12 mouse cellular contexts compared by ENCODE assay signal in the genomic region with DNA sequence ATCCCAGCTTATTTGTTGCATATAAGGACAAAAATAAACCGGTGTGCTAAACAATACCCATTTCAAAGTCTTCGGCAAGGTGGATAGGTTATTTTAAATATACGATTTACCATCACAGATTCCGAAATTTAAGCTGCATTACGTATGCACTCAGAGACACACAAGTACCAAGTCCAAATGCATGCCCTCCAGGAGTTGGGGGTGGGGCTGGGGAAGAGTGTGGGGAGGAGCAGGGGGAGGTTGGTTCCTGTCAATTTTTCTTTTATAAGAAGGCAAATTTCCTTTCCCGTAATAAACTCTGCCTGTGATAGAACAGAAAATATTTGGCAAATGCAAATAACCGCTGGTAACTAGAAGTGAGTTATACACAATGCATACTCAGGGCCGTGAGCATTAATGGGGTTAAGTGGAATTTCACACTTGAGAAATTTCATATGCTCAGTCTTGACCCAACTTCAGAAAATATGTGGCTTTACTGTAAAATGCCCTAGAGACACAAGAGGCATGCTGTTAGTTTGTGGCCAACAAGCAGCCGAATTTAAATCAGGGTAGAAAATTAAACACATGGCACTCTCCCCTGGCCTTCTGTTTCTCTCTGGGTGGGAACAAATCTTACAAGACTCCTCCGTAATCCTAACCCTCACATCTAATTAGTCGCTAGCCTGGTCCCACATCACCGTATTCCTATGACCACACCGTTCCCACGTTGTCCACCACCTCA.
DNase-seq lines count a peak whose midpoint lies in the region; ATAC-seq and TF ChIP-seq lines count a peak whose summit lies in the region.
"Had no signal": no experiment of that assay in that cellular context is flagged by ENCODE, and none has a peak within 500 bp of the region (broad histone marks: within the 10 kb centered on the region; RNA-seq: fewer than 3 reads in every experiment).

No protein-coding gene starts in this region.

- H3K4me1 ChIP-seq in hindbrain, postnatal 0 days (ENCODE audit: insufficient read depth, low read length): no peaks in the 10 kb centered on the region
- peaks cover 7% of the 10 kb centered on the region; the same call in 1 of the 2 replicates for H3K4me1 ChIP-seq in hindbrain, embryonic 13.5 days (replicated peaks)
- peaks cover 2% of the 10 kb centered on the region for H3K4me1 ChIP-seq in cerebellum, adult 2 months (ENCODE audit: control insufficient read depth, insufficient read depth, low read length)
- H3K4me1 ChIP-seq in forebrain, embryonic 13.5 days: no peaks in the 10 kb centered on the region

- WGBS in hindbrain, postnatal 0 days: 63% methylated on average over 14 of the region's 14 CpGs
- 73% methylated on average over 14 of the region's 14 CpGs for WGBS in hindbrain, embryonic 13.5 days
- 41% methylated on average over 14 of the region's 14 CpGs for WGBS in cerebellum, adult 2 months
- WGBS in forebrain, embryonic 13.5 days: 64% methylated on average over 14 of the region's 14 CpGs

- H3K4me2 ChIP-seq in hindbrain, postnatal 0 days (ENCODE audit: low read depth, low read length): no peak overlapping the region
- no peak overlapping the region for H3K4me2 ChIP-seq in hindbrain, embryonic 13.5 days
- no peak overlapping the region for H3K4me2 ChIP-seq in forebrain, embryonic 13.5 days

- no peaks in the 10 kb centered on the region for H3K9me3 ChIP-seq in hindbrain, postnatal 0 days (ENCODE audit: low read length)
- no peaks in the 10 kb centered on the region for H3K9me3 ChIP-seq in hindbrain, embryonic 13.5 days
- no peaks in the 10 kb centered on the region for H3K9me3 ChIP-seq in forebrain, embryonic 13.5 days (replicated peaks)

- ATAC-seq in hindbrain, postnatal 0 days: peak; percentile 49
- ATAC-seq in hindbrain, embryonic 13.5 days (ENCODE audit: low FRiP score): no peak
- peak; percentile 79 for ATAC-seq in forebrain, embryonic 13.5 days
- ATAC-seq: intestine, postnatal 0 days had no signal

- H3K27ac ChIP-seq in hindbrain, postnatal 0 days: no peak overlapping the region
- no peak overlapping the region for H3K27ac ChIP-seq in hindbrain, embryonic 13.5 days
- H3K27ac ChIP-seq in cerebellum, adult 2 months (ENCODE audit: insufficient read depth, low read length): no peak overlapping the region
- H3K27ac ChIP-seq in forebrain, embryonic 13.5 days: 0 out of 2 replicates have a peak overlapping the region, but pooled peaks have one; percentile 8

- TF ChIP-seq CTCF in hindbrain, postnatal 0 days (IDR thresholded peaks at IDR 0.05; ENCODE audit: low read depth): no peak
- TF ChIP-seq CTCF in cerebellum, adult 2 months (IDR thresholded peaks at IDR 0.05; ENCODE audit: borderline replicate concordance, insufficient read depth, low read depth, low read length): no peak

- no peaks in the 10 kb centered on the region for H3K36me3 ChIP-seq in hindbrain, postnatal 0 days (ENCODE audit: insufficient read depth, low read length)
- H3K36me3 ChIP-seq in hindbrain, embryonic 13.5 days: no peaks in the 10 kb centered on the region
- no peaks in the 10 kb centered on the region for H3K36me3 ChIP-seq in forebrain, embryonic 13.5 days (ENCODE audit: poor library complexity, severe bottlenecking)

- intact Hi-C loops in gastrocnemius, postnatal 14 days (cut with DNase I; ENCODE audit: low total_unique reads): no loop called here

- DNase-seq in hindbrain, postnatal 0 days (ENCODE audit: low spot score): peak; percentile 21
- peak; percentile 74 for DNase-seq in brain, adult 2 months (ENCODE audit: low read depth, low spot score)
- peak; percentile 30 to 69 for DNase-seq in cerebellum, adult 2 months
- DNase-seq in embryo, embryonic 10 days (ENCODE audit: low spot score): no peak
- no peak for DNase-seq in urinary bladder, postnatal 4 days (ENCODE audit: low spot score in 2 of 2)
- DNase-seq in gastrocnemius, postnatal 14 days: no peak
- DNase-seq: adrenal gland, adult 8-10 months; heart, adult 11 months; lung, postnatal 14 days had no signal

- H3K4me3 ChIP-seq in hindbrain, postnatal 0 days (ENCODE audit: low read length): no peak overlapping the region
- no peak overlapping the region for H3K4me3 ChIP-seq in hindbrain, embryonic 13.5 days
- no peak overlapping the region for H3K4me3 ChIP-seq in cerebellum, adult 2 months (replicated peaks; ENCODE audit: insufficient read depth, low read depth, low read length)
- H3K4me3 ChIP-seq in forebrain, embryonic 13.5 days: no peak overlapping the region

- TF ChIP-seq POLR2A in cerebellum, adult 2 months (IDR thresholded peaks at IDR 0.05; ENCODE audit: borderline replicate concordance, insufficient read depth, low read length): no peak

- H3K9ac ChIP-seq in hindbrain, postnatal 0 days (replicated peaks; ENCODE audit: low read length): no peak overlapping the region
- no peak overlapping the region for H3K9ac ChIP-seq in hindbrain, embryonic 13.5 days
- no peak overlapping the region for H3K9ac ChIP-seq in forebrain, embryonic 13.5 days

- H3K27me3 ChIP-seq in hindbrain, postnatal 0 days (ENCODE audit: insufficient read depth, low read length): no peaks in the 10 kb centered on the region
- H3K27me3 ChIP-seq in hindbrain, embryonic 13.5 days: no peaks in the 10 kb centered on the region
- H3K27me3 ChIP-seq in cerebellum, adult 2 months (ENCODE audit: control insufficient read depth, insufficient read depth, low read length): no peaks in the 10 kb centered on the region
- H3K27me3 ChIP-seq in forebrain, embryonic 13.5 days: no peaks in the 10 kb centered on the region

Comparison
In these comparisons a context has a peak if more than half of its experiments do, and no peak if none do; other contexts are left out.
1. DNase-seq: peak in hindbrain, postnatal 0 days (single experiment), brain, adult 2 months (single experiment) and cerebellum, adult 2 months (2 of 2); none in embryo, embryonic 10 days (single experiment), urinary bladder, postnatal 4 days (0 of 2) and gastrocnemius, postnatal 14 days (single experiment).